Mouse (Mus musculus) urinary bladder, postnatal 4 days (tissue): Measurements from ENCODE around the gene Asphd2.

Experiments used
- DNase-seq, 2 experiments: peaks; one replicate each; pipeline ENCODE4 v3.0.0; 2021 to 2022; ENCODE audit warnings: low spot score in 2 of 2

Asphd2 gene

GRCm38 (mm10) chr5:112349169-112349568, 45.5 kb downstream of the Asphd2 start:
- no peak for DNase-seq

- DNase-seq = no peak
Measured at GRCm38 (mm10) chr5:112346211-112346965, 48.3 kb downstream of the Asphd2 start.

- DNase-seq = no peak
Measured at GRCm38 (mm10) chr5:112344092-112344960, 50.3 kb downstream of the Asphd2 start.

DNA sequence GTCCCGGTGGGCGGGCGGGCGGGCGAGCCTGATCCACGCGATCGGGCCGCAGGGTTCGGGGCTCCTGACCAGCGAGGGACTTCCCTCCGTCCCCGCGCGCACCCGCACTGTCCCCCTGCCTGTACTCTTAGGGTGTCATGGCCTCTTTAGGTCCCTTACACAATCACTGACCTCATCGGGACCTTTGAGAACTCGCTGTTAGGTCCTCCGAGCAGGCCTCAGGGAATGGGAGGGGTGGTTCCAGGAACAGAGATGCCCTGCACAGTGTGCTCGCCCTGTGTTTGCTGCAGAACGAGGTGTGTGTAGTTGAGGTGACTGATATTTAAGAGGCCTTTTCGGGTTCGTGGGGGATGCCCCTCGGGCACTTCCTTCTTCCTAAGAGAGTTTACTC, 51.5 kb downstream of the Asphd2 start:
- DNase-seq = no peak

DNA sequence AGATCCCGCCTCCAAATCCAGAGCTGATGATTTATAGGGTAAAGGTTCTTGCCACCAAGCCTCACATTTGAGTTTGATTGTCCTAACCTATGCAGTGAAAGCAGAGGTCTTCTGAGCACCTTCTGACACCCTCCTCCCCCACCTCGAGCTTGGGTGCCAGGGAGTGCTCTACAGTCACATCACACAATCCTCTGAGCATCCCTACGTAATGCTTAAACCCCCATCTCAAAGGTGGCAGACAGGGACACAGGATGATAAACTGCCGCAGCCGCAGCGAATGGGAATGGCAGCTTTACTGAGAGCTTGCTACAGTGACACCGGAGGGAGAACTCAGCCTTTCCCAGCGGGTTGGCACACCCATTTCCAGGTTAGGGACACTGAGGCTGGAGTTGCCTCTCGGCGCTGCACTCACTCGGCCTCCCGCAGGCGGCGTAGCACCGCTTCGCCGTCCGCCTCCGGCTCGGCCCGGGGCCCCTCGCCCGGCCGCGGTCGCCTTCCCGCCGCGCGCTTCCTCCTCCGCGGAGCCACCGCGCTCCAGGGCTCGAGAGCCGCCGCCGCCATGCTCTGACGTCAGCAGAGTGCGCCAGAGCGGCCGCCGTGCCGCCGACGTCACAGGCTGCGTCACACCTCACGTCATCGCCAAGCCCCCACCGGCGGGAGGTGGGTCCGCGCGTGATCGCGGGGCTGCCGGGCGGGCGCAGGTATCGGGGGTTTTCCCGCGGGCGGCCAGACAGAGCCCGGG, 52.0 kb downstream of the Asphd2 start, which contains the start of the genes Srrd and Hps4:
Srrd (minus strand) TSS at position 578 of the 742 bp plus-strand sequence.
Hps4 (plus strand) TSS at position 621 of the 742 bp plus-strand sequence.
- peak; percentile 81 to 89 for DNase-seq

- no peak for DNase-seq
Measured at GRCm38 (mm10) chr5:112339215-112339614, 55.5 kb downstream of the Asphd2 start.

- DNase-seq = no peak
Measured at GRCm38 (mm10) chr5:112337004-112337403, 57.7 kb downstream of the Asphd2 start.

GRCm38 (mm10) chr5:112335473-112335872, 59.2 kb downstream of the Asphd2 start:
- DNase-seq = peak in 1 of 2 experiments; percentile 32
